Mouse (Mus musculus) layer of hippocampus, adult 11-12 months (tissue): ENCODE measurements around the gene Trim61.
"Not testable (repeated sequence)": the region's sequence is repeated elsewhere in the genome, so short reads cannot be mapped to it uniquely, and the experiment has no call there.

Experiments
- DNase-seq: peaks from one replicate; pipeline ENCODE4 v3.0.0; 2022; ENCODE audit warnings: low spot score

The Trim61 gene

GRCm38 (mm10) chr8:65018423-65018822, at the start of gene Trim61, which contains the start of gene Trim60:
Gene Trim61, minus strand, starts transcription at chr8:65018523.
Gene Trim60, minus strand, starts transcription at chr8:65018584.
- no peak for DNase-seq

GRCm38 (mm10) chr8:65067694-65068472, 49.6 kb upstream of the Trim61 start:
- DNase-seq, result no peak

GRCm38 (mm10) chr8:65067031-65067430, 48.7 kb upstream of the Trim61 start:
- no peak for DNase-seq

- no peak for DNase-seq
Observed at GRCm38 (mm10) chr8:65065622-65066021, 47.3 kb upstream of the Trim61 start.

- DNase-seq, result no peak
Observed at GRCm38 (mm10) chr8:65064071-65064470, 45.7 kb upstream of the Trim61 start.

GRCm38 (mm10) chr8:65062195-65062594, 43.9 kb upstream of the Trim61 start:
- no peak for DNase-seq

- DNase-seq, result no peak
Observed at GRCm38 (mm10) chr8:65056722-65057121, 38.4 kb upstream of the Trim61 start.

GRCm38 (mm10) chr8:65053968-65054367, 35.6 kb upstream of the Trim61 start:
- DNase-seq, result no peak

GRCm38 (mm10) chr8:65053554-65053953, 35.2 kb upstream of the Trim61 start:
- DNase-seq, result no peak

GRCm38 (mm10) chr8:65047801-65048200, 29.5 kb upstream of the Trim61 start:
- DNase-seq, result no peak

GRCm38 (mm10) chr8:65047193-65047592, 28.9 kb upstream of the Trim61 start:
- DNase-seq, result no peak

GRCm38 (mm10) chr8:65046565-65046964, 28.2 kb upstream of the Trim61 start:
- no peak for DNase-seq

GRCm38 (mm10) chr8:65037117-65037533, 18.8 kb upstream of the Trim61 start, which contains the start of gene Apela:
Gene Apela, minus strand, starts transcription at chr8:65037336.
- peak; percentile 5 for DNase-seq

- DNase-seq, result no peak
Observed at GRCm38 (mm10) chr8:65034136-65034535, 15.8 kb upstream of the Trim61 start.

GRCm38 (mm10) chr8:65033056-65033455, 14.7 kb upstream of the Trim61 start:
- no peak for DNase-seq

- no peak for DNase-seq
Observed at GRCm38 (mm10) chr8:65032107-65032506, 13.8 kb upstream of the Trim61 start.

- no peak for DNase-seq
Observed at GRCm38 (mm10) chr8:65030735-65031485, 12.6 kb upstream of the Trim61 start.

- no peak for DNase-seq
Observed at GRCm38 (mm10) chr8:65029776-65030175, 11.5 kb upstream of the Trim61 start.

GRCm38 (mm10) chr8:65028959-65029686, 10.8 kb upstream of the Trim61 start:
- no peak for DNase-seq

GRCm38 (mm10) chr8:65022485-65022884, 4.2 kb upstream of the Trim61 start:
- peak; percentile 79 for DNase-seq

- not testable (repeated sequence) for DNase-seq
Observed at GRCm38 (mm10) chr8:65007616-65008015, 10.7 kb downstream of the Trim61 start.

GRCm38 (mm10) chr8:64998806-64999365, 19.4 kb downstream of the Trim61 start:
- no peak for DNase-seq
